Mouse (Mus musculus) heart, adult 8-10 months (tissue): ENCODE data around the gene Rap1b. TPM values are rescaled to one million over a fixed set of nuclear protein-coding genes. Genes with fewer than 3 reads are reported as not detected.

Experiments
- DNase-seq: peaks from one replicate; pipeline ENCODE4 v3.0.0; 2022; ENCODE audit warnings: low spot score
- total RNA-seq, 4 experiments: library from RNA; stranded (reverse); gene quantifications; 2 replicates each; pipeline ENCODE4 v1.2.4; 2022

Gene Rap1b
- total RNA-seq, 4 experiments from 2014 or later = 38.8 to 47.5 (median 44.8) TPM

- no peak for DNase-seq
Observed at GRCm38 (mm10) chr10:117859800-117860199, 14.0 kb upstream of the Rap1b start.

- no peak for DNase-seq
Observed at GRCm38 (mm10) chr10:117858241-117858640, 12.4 kb upstream of the Rap1b start.

DNA sequence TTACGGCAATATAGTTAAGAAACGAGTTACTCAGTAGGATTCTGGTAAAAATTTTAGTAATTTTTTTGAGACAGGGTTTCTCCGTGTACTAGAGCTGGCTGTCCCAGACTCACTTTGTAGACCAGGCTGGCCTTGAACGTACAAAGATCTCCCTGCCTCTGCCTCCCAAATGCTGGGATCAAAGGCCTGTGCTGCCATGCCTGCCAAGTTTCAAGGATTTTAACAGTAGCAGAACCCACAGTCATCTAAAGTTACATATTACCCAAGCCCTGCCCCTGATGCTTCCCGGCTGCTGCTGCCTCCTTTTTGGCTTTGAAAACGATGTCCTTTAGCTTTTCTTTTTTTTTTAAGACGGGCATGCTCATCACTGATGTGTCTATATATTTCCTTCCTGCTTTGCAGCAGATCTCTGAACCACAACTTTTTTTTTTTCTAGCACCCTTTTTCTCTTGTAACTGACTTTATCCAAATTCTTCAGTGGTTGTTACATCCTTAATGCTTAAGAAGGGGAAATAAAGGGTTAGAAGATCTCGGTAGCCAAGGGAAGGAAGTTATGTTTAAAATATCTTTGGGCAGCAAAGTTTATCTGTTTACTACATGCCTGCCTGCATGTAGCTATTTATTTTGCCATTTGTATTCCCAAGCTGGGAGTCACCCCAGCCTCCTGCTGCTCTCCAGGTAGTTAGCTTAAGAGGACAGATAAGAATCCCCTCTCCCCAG lies 10.3 kb upstream of the Rap1b start:
- DNase-seq = no peak

DNA sequence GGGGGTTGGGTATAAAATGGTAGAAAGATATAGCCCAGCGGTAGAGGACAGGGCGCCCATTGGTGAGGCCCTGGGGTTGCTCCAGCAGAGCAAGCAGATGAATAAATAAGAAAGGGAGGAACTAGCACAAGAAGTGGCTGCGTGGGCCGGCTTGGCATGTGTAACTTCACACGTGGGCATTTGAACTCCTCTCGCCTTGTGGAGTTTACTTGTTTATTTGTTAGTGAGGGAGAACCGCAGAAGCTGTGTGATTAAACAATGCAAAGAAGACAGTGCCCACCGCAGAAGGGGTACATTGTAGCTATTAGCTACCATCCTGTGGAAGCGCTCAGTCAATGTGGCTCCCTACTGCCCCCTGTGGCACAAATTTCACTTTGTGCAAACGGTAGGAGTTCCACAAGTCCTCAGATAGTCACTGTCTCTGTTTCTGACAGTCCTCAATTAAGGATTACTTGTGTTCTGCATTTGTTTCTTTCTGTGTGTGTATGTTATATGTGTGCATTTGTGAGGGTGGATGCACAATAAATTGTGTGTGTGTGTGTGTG lies 6.9 kb upstream of the Rap1b start:
- no peak for DNase-seq

- no peak for DNase-seq
Observed at GRCm38 (mm10) chr10:117848981-117849380, 3.1 kb upstream of the Rap1b start.

DNA sequence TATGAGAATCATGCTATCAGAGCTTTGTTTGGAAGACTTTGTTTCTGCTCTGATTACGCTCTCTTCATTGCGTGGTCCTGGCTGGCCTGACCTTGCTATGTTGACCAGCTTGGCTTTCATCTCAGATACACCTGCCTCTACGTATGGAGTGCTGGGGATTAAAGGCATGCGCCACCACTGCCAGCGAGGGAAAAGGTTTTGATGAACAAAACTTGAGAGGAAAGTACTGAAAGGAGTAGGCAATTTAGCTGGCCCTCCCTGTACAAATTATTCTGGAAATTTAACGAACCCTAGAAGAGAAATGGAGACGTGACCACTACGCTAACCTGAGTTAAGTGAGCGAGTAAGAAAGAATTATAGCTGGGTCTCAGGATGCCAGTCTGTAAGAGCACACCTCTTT lies 961 bp upstream of the Rap1b start:
- no peak for DNase-seq

DNA sequence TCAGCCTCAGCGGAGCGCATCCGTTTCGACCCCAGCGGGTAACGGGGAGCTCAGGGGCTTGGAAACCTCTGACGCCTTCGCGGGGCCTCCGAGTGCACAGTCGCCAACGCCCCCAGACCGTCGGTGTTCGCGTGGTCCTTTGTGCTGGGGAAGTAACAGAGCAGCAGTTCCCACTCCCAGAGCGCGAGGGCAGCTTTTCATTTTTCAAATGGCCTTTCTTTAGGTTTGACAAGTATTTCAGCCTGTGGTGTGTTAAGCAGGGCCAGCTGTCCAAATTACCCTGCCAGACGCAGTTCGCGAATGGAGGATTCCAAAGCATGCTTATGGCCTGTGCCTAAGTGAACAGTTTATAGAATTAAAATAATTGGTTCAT lies 411 bp upstream of the Rap1b start:
- no peak for DNase-seq

GRCm38 (mm10) chr10:117844782-117845596 lies 846 bp downstream of the Rap1b start:
- DNase-seq = peak; percentile 79

GRCm38 (mm10) chr10:117844279-117844678 lies 1.6 kb downstream of the Rap1b start:
- no peak for DNase-seq

- no peak for DNase-seq
Observed at GRCm38 (mm10) chr10:117843690-117844089, 2.1 kb downstream of the Rap1b start.

- no peak for DNase-seq
Observed at GRCm38 (mm10) chr10:117841765-117842164, 4.1 kb downstream of the Rap1b start.

DNA sequence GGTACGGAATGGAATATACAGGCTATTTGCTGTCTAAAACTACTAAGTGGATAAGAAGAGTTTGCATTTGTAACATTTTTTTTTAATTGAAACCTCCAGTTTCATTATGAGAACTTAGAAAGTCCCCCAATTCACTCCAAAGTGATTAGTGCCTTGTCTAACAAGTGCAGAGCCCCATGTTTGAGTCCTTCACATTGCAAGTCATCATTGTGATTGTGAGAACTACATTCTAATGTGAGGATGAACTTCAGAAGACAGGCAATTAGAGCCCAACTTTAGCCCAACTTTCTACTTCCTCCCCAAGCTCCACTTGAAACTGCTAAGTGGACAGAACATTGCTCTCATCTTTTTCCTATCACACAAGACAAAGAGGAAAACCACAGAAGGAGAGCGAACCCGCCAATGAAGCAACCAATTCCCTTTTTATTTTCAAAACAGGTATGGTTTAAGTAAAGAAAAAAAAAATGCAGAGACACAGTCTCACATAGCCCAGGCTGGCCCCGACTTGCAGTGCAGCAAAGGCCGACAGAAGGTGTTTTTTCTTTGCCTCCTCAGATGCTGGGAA lies 5.3 kb downstream of the Rap1b start:
- no peak for DNase-seq

DNA sequence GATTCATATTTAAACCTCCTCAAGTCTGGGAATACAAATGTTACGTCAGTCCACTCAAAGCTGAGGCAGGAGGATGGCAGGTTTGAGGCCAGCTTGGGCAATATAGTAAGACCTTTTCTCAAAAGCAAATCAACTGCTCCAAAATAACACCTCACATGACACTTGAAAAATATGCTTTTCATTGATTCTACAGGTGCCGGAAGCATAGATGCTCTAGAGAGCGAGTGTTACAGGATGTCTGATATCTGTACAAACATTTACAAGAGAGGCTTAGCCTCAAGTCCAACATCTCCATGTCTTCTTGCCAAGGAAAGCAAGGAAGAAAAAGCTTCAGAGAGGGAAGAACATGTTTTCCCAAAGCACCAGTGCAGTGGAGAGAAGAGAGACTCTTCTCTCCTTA lies 6.1 kb downstream of the Rap1b start:
- DNase-seq = no peak

DNA sequence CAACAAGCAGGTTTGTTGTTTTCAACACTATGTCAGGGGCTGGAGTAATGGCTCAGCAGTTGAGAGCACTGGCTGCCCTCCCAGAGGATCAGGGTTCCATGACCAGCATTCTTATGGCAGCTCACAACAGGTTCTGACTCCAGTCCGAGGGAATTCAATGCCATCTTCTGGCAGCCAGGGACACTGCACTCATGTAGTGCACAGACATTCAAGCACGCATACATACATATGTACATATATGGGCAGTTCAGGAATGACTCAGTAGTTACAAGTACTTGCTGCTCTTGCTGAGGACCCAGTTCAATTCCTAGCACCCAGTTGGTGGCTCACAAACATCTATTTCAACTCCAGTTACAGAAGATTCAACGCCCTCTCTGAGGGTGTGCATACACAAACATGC lies 6.9 kb downstream of the Rap1b start:
- DNase-seq = no peak

- DNase-seq = no peak
Observed at GRCm38 (mm10) chr10:117836354-117836753, 9.5 kb downstream of the Rap1b start.

- no peak for DNase-seq
Observed at GRCm38 (mm10) chr10:117835453-117835852, 10.4 kb downstream of the Rap1b start.

- no peak for DNase-seq
Observed at GRCm38 (mm10) chr10:117830797-117831196, 15.0 kb downstream of the Rap1b start.

GRCm38 (mm10) chr10:117829472-117830155 lies 16.2 kb downstream of the Rap1b start:
- DNase-seq = no peak

- DNase-seq = no peak
Observed at GRCm38 (mm10) chr10:117829022-117829421, 16.8 kb downstream of the Rap1b start.

DNA sequence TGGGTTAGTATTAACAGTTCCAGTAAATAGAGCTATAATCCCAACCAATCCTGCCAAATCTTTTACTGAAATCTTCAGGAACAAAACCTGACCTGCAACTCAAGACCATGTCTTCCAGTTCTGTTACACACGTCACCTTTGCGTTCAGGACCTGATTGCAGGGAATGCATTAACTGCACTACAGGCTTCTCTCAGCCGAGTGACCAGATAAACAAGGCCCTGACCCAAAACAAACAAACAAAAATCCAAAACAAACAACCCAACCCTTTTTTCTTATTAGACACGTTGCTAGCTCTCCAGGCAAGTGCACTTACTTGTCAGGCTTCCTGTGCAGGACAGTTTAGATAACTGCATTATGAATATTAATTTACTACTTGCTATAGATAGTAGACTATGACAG lies 17.3 kb downstream of the Rap1b start:
- DNase-seq = no peak

- DNase-seq = no peak
Observed at GRCm38 (mm10) chr10:117824647-117825046, 21.2 kb downstream of the Rap1b start.

DNA sequence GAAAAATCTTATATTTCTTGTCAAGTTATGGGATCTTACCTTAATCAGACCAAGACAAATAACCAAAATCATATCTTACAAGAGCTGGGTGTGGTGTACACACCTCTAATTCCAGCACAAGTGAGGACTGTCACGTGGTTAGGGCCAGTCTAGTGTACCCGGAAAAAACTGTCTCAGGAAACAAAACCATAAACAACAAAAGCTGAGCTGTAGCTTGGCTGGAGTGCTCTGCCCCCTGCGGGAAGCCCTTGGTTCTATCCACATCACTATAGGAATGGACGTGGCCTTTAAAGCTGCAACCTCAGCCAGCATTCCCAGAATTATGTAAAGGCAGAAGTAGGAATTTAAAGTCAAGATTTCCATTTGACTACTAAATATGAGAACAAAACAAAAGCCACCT lies 21.7 kb downstream of the Rap1b start:
- no peak for DNase-seq
